Mouse (Mus musculus) ovary, adult 10 weeks (tissue): Measurements from ENCODE around the gene Rhox13. TPM values are rescaled to one million over a fixed set of nuclear protein-coding genes. Genes with fewer than 3 reads are reported as not detected.

Experiments used
- polyA plus RNA-seq: library from polyadenylated mRNA; stranded (reverse); fragments of 350-450 nt; fragmentation: Illumina TruSeq; extraction: RNeasy Lipid Tissue Mini Kit (QIAGEN cat#74804); gene quantifications from one replicate; pipeline ENCODE4 v1.2.3, GENCODE M21; 2014

Rhox13 gene
- not detected for polyA plus RNA-seq

GRCm38 (mm10) chrX:38120982-38121381 lies at the start of gene Rhox13:
TSS of gene Rhox13 (plus strand) at chrX:38121219.

GRCm38 (mm10) chrX:38085041-38085440 lies 36.0 kb upstream of the Rhox13 start, which contains the start of gene Rhox11:
TSS of gene Rhox11 (minus strand) at chrX:38085141.

DNA sequence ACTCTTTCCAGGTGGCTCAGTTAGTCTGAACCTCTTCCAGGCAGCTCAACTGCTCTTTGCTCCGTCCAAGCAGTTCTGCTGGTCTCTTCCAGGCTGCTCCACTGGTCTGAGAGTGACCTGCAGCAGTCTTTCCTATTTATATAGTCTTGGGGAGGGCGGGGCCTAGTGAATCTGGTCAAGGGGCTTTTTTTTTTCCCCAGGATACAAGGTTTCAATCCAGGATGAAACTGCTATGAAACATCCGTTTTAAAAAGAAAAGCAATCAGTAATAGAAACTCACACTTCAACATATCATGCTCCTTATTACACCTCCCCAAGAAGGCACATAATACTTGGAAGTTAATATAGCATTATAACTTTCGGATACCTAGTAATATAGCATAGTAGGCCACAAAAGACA lies 10.2 kb upstream of the Rhox13 start, which contains the start of gene Rhox12:
Gene Rhox12, minus strand, starts transcription at position 101 of the 400 bp plus-strand sequence.

Other genes with a start within 250 kb of the Rhox13 start
- gene Rhox8, start 242.3 kb upstream of the Rhox13 start, polyA plus RNA-seq = 6.0 TPM
- not detected for gene Rhox7b, start 224.0 kb upstream of the Rhox13 start, polyA plus RNA-seq
- not detected for gene Rhox9, start 219.4 kb upstream of the Rhox13 start, polyA plus RNA-seq
- gene Btg1-ps1, start 102.4 kb upstream of the Rhox13 start, polyA plus RNA-seq = 0.29 TPM
- gene Btg1-ps2, start 78.1 kb upstream of the Rhox13 start, polyA plus RNA-seq = not detected
- gene Rhox10, start 54.7 kb upstream of the Rhox13 start, polyA plus RNA-seq = not detected
- gene Rhox11, start 36.1 kb upstream of the Rhox13 start, polyA plus RNA-seq = not detected
- not detected for gene Rhox12, start 10.3 kb upstream of the Rhox13 start, polyA plus RNA-seq
- gene Zbtb33, start 68.6 kb downstream of the Rhox13 start, polyA plus RNA-seq = 122 TPM
- gene Tmem255a, start 131.2 kb downstream of the Rhox13 start, polyA plus RNA-seq = 79.4 TPM
- gene Atp1b4, start 195.0 kb downstream of the Rhox13 start, polyA plus RNA-seq = not detected